Mouse (Mus musculus) cerebellum, postnatal 36 days (tissue): ENCODE data around the gene Gas2l2.

Experiments used
- DNase-seq, 2 experiments: peaks; one replicate each; pipeline ENCODE4 v3.0.0; 2021 to 2022; ENCODE audit warnings: mixed read lengths in 2 of 2

Gas2l2 gene

GRCm38 (mm10) chr11:83429355-83429754 lies at the start of gene Gas2l2:
Gene Gas2l2, minus strand, starts transcription at chr11:83429455.
- DNase-seq = no peak

GRCm38 (mm10) chr11:83473235-83474016 lies 44.2 kb upstream of the Gas2l2 start:
- DNase-seq = peak in 1 of 2 experiments; percentile 28

GRCm38 (mm10) chr11:83472324-83473234 lies 43.3 kb upstream of the Gas2l2 start, which contains the start of gene Taf15:
Gene Taf15, plus strand, starts transcription at chr11:83473086.
- DNase-seq = peak; percentile 99

- DNase-seq = no peak
Measured at GRCm38 (mm10) chr11:83471766-83472165, 42.5 kb upstream of the Gas2l2 start.

GRCm38 (mm10) chr11:83468765-83469164 lies 39.5 kb upstream of the Gas2l2 start:
- DNase-seq = no peak

- peak; percentile 37 to 47 for DNase-seq
Measured at GRCm38 (mm10) chr11:83467120-83467652, 37.9 kb upstream of the Gas2l2 start.

- DNase-seq = peak; percentile 76 to 86
Measured at GRCm38 (mm10) chr11:83465976-83466375, 36.7 kb upstream of the Gas2l2 start.

GRCm38 (mm10) chr11:83462711-83463244 lies 33.5 kb upstream of the Gas2l2 start, which contains the start of gene Mmp28:
Gene Mmp28, minus strand, starts transcription at chr11:83463071.
- peak; percentile 32 to 52 for DNase-seq

- no peak for DNase-seq
Measured at GRCm38 (mm10) chr11:83461462-83462027, 32.3 kb upstream of the Gas2l2 start.

GRCm38 (mm10) chr11:83457912-83458601 lies 28.8 kb upstream of the Gas2l2 start:
- DNase-seq = no peak

- DNase-seq = no peak
Measured at GRCm38 (mm10) chr11:83457257-83457656, 28.0 kb upstream of the Gas2l2 start.

- no peak for DNase-seq
Measured at GRCm38 (mm10) chr11:83455608-83456007, 26.4 kb upstream of the Gas2l2 start.

- no peak for DNase-seq
Measured at GRCm38 (mm10) chr11:83454548-83454947, 25.3 kb upstream of the Gas2l2 start.

GRCm38 (mm10) chr11:83451281-83451680 lies 22.0 kb upstream of the Gas2l2 start:
- DNase-seq = no peak

- no peak for DNase-seq
Measured at GRCm38 (mm10) chr11:83450550-83450949, 21.3 kb upstream of the Gas2l2 start.

GRCm38 (mm10) chr11:83449298-83449697 lies 20.0 kb upstream of the Gas2l2 start:
- DNase-seq = no peak

- no peak for DNase-seq
Measured at GRCm38 (mm10) chr11:83448927-83449236, 19.6 kb upstream of the Gas2l2 start.

- no peak for DNase-seq
Measured at GRCm38 (mm10) chr11:83448021-83448926, 19.0 kb upstream of the Gas2l2 start.

- DNase-seq = no peak
Measured at GRCm38 (mm10) chr11:83447612-83448011, 18.4 kb upstream of the Gas2l2 start.

- DNase-seq = no peak
Measured at GRCm38 (mm10) chr11:83445001-83445400, 15.7 kb upstream of the Gas2l2 start.

GRCm38 (mm10) chr11:83443824-83444223 lies 14.6 kb upstream of the Gas2l2 start:
- no peak for DNase-seq
